Mouse (Mus musculus) midbrain, embryonic 10.5 days (tissue): Measurements from ENCODE around the gene Thbs4. TPM values are rescaled to one million over a fixed set of nuclear protein-coding genes. Genes with fewer than 3 reads are reported as not detected.

Experiments
- DNase-seq: peaks from one replicate; pipeline ENCODE4 v3.0.0-alpha.2; 2017; ENCODE audit warnings: low spot score
- H3K27ac ChIP-seq: fragments of 300-500 bp; sonication (generic); replicated peaks from 2 replicates; pipeline ENCODE4 v1.5.1; 2016; ENCODE audit warnings: mild to moderate bottlenecking
- H3K27me3 ChIP-seq: fragments of 300-500 bp; sonication (generic); 2 replicates; pipeline ENCODE4 v1.6.1; 2016; ENCODE audit warnings: low read depth, mild to moderate bottlenecking; ENCODE audit not compliant: poor library complexity, severe bottlenecking
- H3K36me3 ChIP-seq: fragments of 300-500 bp; sonication (generic); 2 replicates; pipeline ENCODE4 v1.6.1; 2016; ENCODE audit warnings: mild to moderate bottlenecking, moderate library complexity
- H3K4me1 ChIP-seq: fragments of 300-500 bp; sonication (generic); 2 replicates; pipeline ENCODE4 v1.6.1; 2016
- H3K4me3 ChIP-seq: fragments of 300-500 bp; sonication (generic); 2 replicates; pipeline ENCODE4 v1.5.1; 2016; ENCODE audit warnings: mild to moderate bottlenecking, moderate library complexity
- H3K9me3 ChIP-seq: fragments of 300-500 bp; sonication (generic); replicated peaks from 2 replicates; pipeline ENCODE4 v1.6.1; 2016; ENCODE audit warnings: mild to moderate bottlenecking
- WGBS: fragments of 180-500 bp; shearing (Covaris S2); methylation state at CpG from one replicate; pipeline ENCODE4 v1.1.7; 2016; 5-methylcytosine and 5-hydroxymethylcytosine counted together
- polyA plus RNA-seq: library from polyadenylated mRNA; unstranded; fragments of >200 nt; fragmentation: Nextera tagmentation; extraction: Ambion mirVana; gene quantifications from 2 replicates; pipeline ENCODE4 v1.2.1, GENCODE M21; 2016

The Thbs4 gene
- polyA plus RNA-seq, 1 experiment from 2014 or later: 1.5 TPM

GRCm38 (mm10) chr13:92755036-92755435 is 39.6 kb downstream of the Thbs4 start:
- Histone ChIP-seq H3K27me3 (no peaks in the 10 kb centered on the region), H3K36me3 (no peaks in the 10 kb centered on the region), H3K9me3 (no peaks in the 10 kb centered on the region), H3K27ac (no peak overlapping the region), H3K4me3 (no peak overlapping the region), H3K4me1 (peaks cover 14% of the 10 kb centered on the region)
- 86% methylated on average over 7 of the region's 7 CpGs for WGBS
- DNase-seq: no peak

- no peaks in the 10 kb centered on the region for H3K36me3 ChIP-seq
- no peak for DNase-seq
- H3K9me3 ChIP-seq: no peaks in the 10 kb centered on the region
- no peaks in the 10 kb centered on the region for H3K27me3 ChIP-seq
- peaks cover 14% of the 10 kb centered on the region for H3K4me1 ChIP-seq
- H3K27ac ChIP-seq: no peak overlapping the region
- WGBS: 92% methylated on average over 8 of the region's 8 CpGs
- no peak overlapping the region for H3K4me3 ChIP-seq
These were observed 40.9 kb downstream of the Thbs4 start for GRCm38 (mm10) chr13:92753676-92754075.

- Histone ChIP-seq H3K36me3 (no peaks in the 10 kb centered on the region), H3K4me1 (peaks cover 14% of the 10 kb centered on the region), H3K4me3 (no peak overlapping the region), H3K27me3 (no peaks in the 10 kb centered on the region), H3K9me3 (no peaks in the 10 kb centered on the region), H3K27ac (0 out of 2 replicates have a peak overlapping the region, but pooled peaks have one; percentile 33)
- peak; percentile 77 for DNase-seq
- WGBS: 72% methylated on average over 21 of the region's 21 CpGs
These were observed 42.7 kb downstream of the Thbs4 start for GRCm38 (mm10) chr13:92751726-92752565.

GRCm38 (mm10) chr13:92750976-92751518 is 43.6 kb downstream of the Thbs4 start:
- 33% methylated on average over 7 of the region's 7 CpGs for WGBS

GRCm38 (mm10) chr13:92743337-92743736 is 51.3 kb downstream of the Thbs4 start:
- H3K9me3 ChIP-seq: no peaks in the 10 kb centered on the region
- H3K36me3 ChIP-seq: no peaks in the 10 kb centered on the region
- H3K27me3 ChIP-seq: no peaks in the 10 kb centered on the region
- no peak overlapping the region for H3K4me3 ChIP-seq
- DNase-seq: no peak
- no peak overlapping the region for H3K27ac ChIP-seq
- H3K4me1 ChIP-seq: peaks cover 4% of the 10 kb centered on the region; the same call in 1 of the 2 replicates
- 68% methylated on average over 5 of the region's 5 CpGs for WGBS

More at GRCm38 (mm10) chr13:92750976-92751518, 43.6 kb downstream of the Thbs4 start:
- H3K9me3 ChIP-seq: no peaks in the 10 kb centered on the region
- peak; percentile 68 for DNase-seq
- no peaks in the 10 kb centered on the region for H3K27me3 ChIP-seq
- no peak overlapping the region for H3K27ac ChIP-seq
- H3K4me1 ChIP-seq: peaks cover 8% of the 10 kb centered on the region
- no peaks in the 10 kb centered on the region for H3K36me3 ChIP-seq
- no peak overlapping the region for H3K4me3 ChIP-seq

GRCm38 (mm10) chr13:92742886-92743285 is 51.7 kb downstream of the Thbs4 start:
- no peaks in the 10 kb centered on the region for H3K27me3 ChIP-seq
- no peaks in the 10 kb centered on the region for H3K36me3 ChIP-seq
- peaks cover 4% of the 10 kb centered on the region; the same call in 1 of the 2 replicates for H3K4me1 ChIP-seq
- no peak overlapping the region for H3K4me3 ChIP-seq
- H3K27ac ChIP-seq: no peak overlapping the region
- no peak for DNase-seq
- H3K9me3 ChIP-seq: no peaks in the 10 kb centered on the region
- 88% methylated on average over 4 of the region's 4 CpGs for WGBS

- H3K4me1 ChIP-seq: peaks cover 17% of the 10 kb centered on the region
- no peak overlapping the region for H3K4me3 ChIP-seq
- no peak overlapping the region for H3K27ac ChIP-seq
- peak; percentile 34 for DNase-seq
- no peaks in the 10 kb centered on the region for H3K36me3 ChIP-seq
- 12% methylated on average over 2 of the region's 2 CpGs for WGBS
- H3K27me3 ChIP-seq: no peaks in the 10 kb centered on the region
- H3K9me3 ChIP-seq: no peaks in the 10 kb centered on the region
These were observed 53.8 kb downstream of the Thbs4 start for GRCm38 (mm10) chr13:92740671-92741270.

- no peaks in the 10 kb centered on the region for H3K27me3 ChIP-seq
- 93% methylated on average over 3 of the region's 3 CpGs for WGBS
- H3K36me3 ChIP-seq: no peaks in the 10 kb centered on the region
- H3K4me1 ChIP-seq: peaks cover 17% of the 10 kb centered on the region
- H3K4me3 ChIP-seq: no peak overlapping the region
- no peaks in the 10 kb centered on the region for H3K9me3 ChIP-seq
- peak; percentile 8 for DNase-seq
- H3K27ac ChIP-seq: no peak overlapping the region
These were observed 54.8 kb downstream of the Thbs4 start for GRCm38 (mm10) chr13:92739858-92740257.

GRCm38 (mm10) chr13:92738821-92739220 is 55.8 kb downstream of the Thbs4 start:
- Histone ChIP-seq H3K27me3 (no peaks in the 10 kb centered on the region), H3K4me1 (peaks cover 17% of the 10 kb centered on the region), H3K27ac (no peak overlapping the region), H3K4me3 (no peak overlapping the region), H3K9me3 (no peaks in the 10 kb centered on the region), H3K36me3 (no peaks in the 10 kb centered on the region)
- 85% methylated on average over 3 of the region's 3 CpGs for WGBS
- peak; percentile 6 for DNase-seq

GRCm38 (mm10) chr13:92736516-92737300 is 57.9 kb downstream of the Thbs4 start:
- H3K27ac ChIP-seq: peak overlapping the region; percentile 57
- DNase-seq: peak; percentile 14
- WGBS: 71% methylated on average over 11 of the region's 11 CpGs
- peaks cover 21% of the 10 kb centered on the region for H3K4me1 ChIP-seq
- H3K4me3 ChIP-seq: no peak overlapping the region
- no peaks in the 10 kb centered on the region for H3K27me3 ChIP-seq
- no peaks in the 10 kb centered on the region for H3K36me3 ChIP-seq
- H3K9me3 ChIP-seq: no peaks in the 10 kb centered on the region

- Histone ChIP-seq H3K36me3 (no peaks in the 10 kb centered on the region), H3K4me1 (peaks cover 21% of the 10 kb centered on the region), H3K4me3 (no peak overlapping the region), H3K27ac (no peak overlapping the region), H3K27me3 (no peaks in the 10 kb centered on the region), H3K9me3 (no peaks in the 10 kb centered on the region)
- WGBS: 81% methylated on average over 1 of the region's 1 CpGs
- peak; percentile 6 for DNase-seq
These were observed 58.9 kb downstream of the Thbs4 start for GRCm38 (mm10) chr13:92735693-92736092.

- no peak for DNase-seq
- no peaks in the 10 kb centered on the region for H3K36me3 ChIP-seq
- 86% methylated on average over 11 of the region's 11 CpGs for WGBS
- no peaks in the 10 kb centered on the region for H3K27me3 ChIP-seq
- no peak overlapping the region for H3K27ac ChIP-seq
- H3K4me1 ChIP-seq: peaks cover 16% of the 10 kb centered on the region
- no peak overlapping the region for H3K4me3 ChIP-seq
- no peaks in the 10 kb centered on the region for H3K9me3 ChIP-seq
These were observed 60.9 kb downstream of the Thbs4 start for GRCm38 (mm10) chr13:92733741-92734140.
